Mouse (Mus musculus): ENCODE measurements at regions not wholly inside any gene's neighbourhood (a gene's known extent, or its start where the extent isn't known, plus 50 kb on each side); places are given as distances from the start of the nearest gene placed in this dataset.

DNA sequence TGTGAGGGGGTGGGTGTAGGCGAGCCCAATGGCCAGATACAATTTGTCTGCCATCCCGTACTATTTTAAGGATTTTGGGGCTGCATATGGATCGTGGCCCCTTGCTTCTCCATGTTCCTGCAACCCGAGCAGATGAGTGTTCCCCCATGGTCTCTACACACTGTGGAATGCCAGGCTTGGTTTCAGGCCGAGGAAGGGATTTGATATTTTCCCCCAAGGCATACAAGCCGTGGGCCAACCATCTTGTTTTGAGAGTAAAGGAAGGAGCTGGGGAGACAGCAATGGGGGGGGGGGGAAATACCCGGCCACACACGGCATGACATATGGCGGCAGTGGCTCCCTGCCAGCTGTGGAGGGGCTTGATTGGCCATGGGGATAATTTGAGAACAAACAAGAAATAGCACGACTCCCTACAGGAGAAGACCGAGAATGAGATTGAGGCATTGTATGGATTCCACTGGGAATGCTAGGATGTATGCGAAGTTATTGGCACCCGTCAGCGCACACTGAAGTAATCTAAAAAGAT lies 120.3 kb downstream of the Drd1 start:
- TF ChIP-seq CTCF (IDR thresholded peaks at IDR 0.05; ENCODE audit: control insufficient read depth, insufficient read depth, low read length) (no peak), POLR2A (IDR thresholded peaks at IDR 0.05; ENCODE audit: borderline replicate concordance, control insufficient read depth, low read depth, low read length) (no peak)
